Mouse (Mus musculus): ENCODE data around the gene Hbq1b. TPM values are rescaled to one million over a fixed set of nuclear protein-coding genes. Genes with fewer than 3 reads are reported as not detected.
"Not testable (repeated sequence)": the region's sequence is repeated elsewhere in the genome, so short reads cannot be mapped to it uniquely, and the experiment has no call there.

Gene Hbq1b
- total and polyA plus RNA-seq, 2 experiments from 2014 or later, result 0.71 to 5.5 TPM

GRCm38 (mm10) chr11:32280646-32281045 is 6.1 kb upstream of the Hbq1b start:
- DNase-seq, result no peak
- Histone ChIP-seq H3K36me3 (ENCODE audit: insufficient read depth) (no peaks in the 10 kb centered on the region), H3K9ac (no peak overlapping the region), H3K9me3 (ENCODE audit: low read length) (no peaks in the 10 kb centered on the region), H3K27ac (ENCODE audit: low read depth, low read length) (no peak overlapping the region), H3K4me2 (ENCODE audit: low read depth) (no peak overlapping the region), H3K27me3 (ENCODE audit: insufficient read depth, low read length) (no peaks in the 10 kb centered on the region), H3K4me1 (ENCODE audit: insufficient read depth) (no peaks in the 10 kb centered on the region), H3K4me3 (ENCODE audit: low read depth, low read length) (no peak overlapping the region)
- WGBS, result 64% methylated on average over 2 of the region's 2 CpGs
- no peak for TF ChIP-seq CTCF (IDR thresholded peaks at IDR 0.05; ENCODE audit: low read depth)
- ATAC-seq, result no peak

GRCm38 (mm10) chr11:32281416-32282144 is 5.2 kb upstream of the Hbq1b start:
- Histone ChIP-seq H3K27ac (ENCODE audit: low read depth, low read length) (no peak overlapping the region), H3K9ac (no peak overlapping the region)
- no peak for TF ChIP-seq CTCF (IDR thresholded peaks at IDR 0.05; ENCODE audit: low read depth)

GRCm38 (mm10) chr11:32283091-32283777 is 3.5 kb upstream of the Hbq1b start, which contains the start of gene Hba-a1:
Gene Hba-a1 (plus strand): TSS chr11:32283511.
- not testable (repeated sequence) for H3K4me1 ChIP-seq (ENCODE audit: insufficient read depth); ATAC-seq; H3K27me3 ChIP-seq (ENCODE audit: insufficient read depth, low read length); H3K27ac ChIP-seq (ENCODE audit: low read depth, low read length); H3K9ac ChIP-seq; H3K9me3 ChIP-seq (ENCODE audit: low read length); H3K4me2 ChIP-seq (ENCODE audit: low read depth); DNase-seq; H3K36me3 ChIP-seq (ENCODE audit: insufficient read depth); H3K4me3 ChIP-seq (ENCODE audit: low read depth, low read length)
- 86% methylated on average over 1 of the region's 5 CpGs for WGBS

More at GRCm38 (mm10) chr11:32281416-32282144, 5.2 kb upstream of the Hbq1b start:
- DNase-seq (no peak), ATAC-seq (no peak)
- H3K27me3 ChIP-seq (ENCODE audit: insufficient read depth, low read length), result no peaks in the 10 kb centered on the region
- no peaks in the 10 kb centered on the region for H3K36me3 ChIP-seq (ENCODE audit: insufficient read depth)
- no peak overlapping the region for H3K4me2 ChIP-seq (ENCODE audit: low read depth)
- H3K9me3 ChIP-seq (ENCODE audit: low read length), result no peaks in the 10 kb centered on the region
- 69% methylated on average over 1 of the region's 1 CpGs for WGBS
- no peaks in the 10 kb centered on the region for H3K4me1 ChIP-seq (ENCODE audit: insufficient read depth)
- H3K4me3 ChIP-seq (ENCODE audit: low read depth, low read length), result no peak overlapping the region

GRCm38 (mm10) chr11:32284582-32284981 is 2.2 kb upstream of the Hbq1b start:
- not testable (repeated sequence) for H3K27ac ChIP-seq (ENCODE audit: low read depth, low read length); H3K4me2 ChIP-seq (ENCODE audit: low read depth); H3K36me3 ChIP-seq (ENCODE audit: insufficient read depth); H3K9ac ChIP-seq; ATAC-seq; H3K9me3 ChIP-seq (ENCODE audit: low read length); H3K4me1 ChIP-seq (ENCODE audit: insufficient read depth); H3K4me3 ChIP-seq (ENCODE audit: low read depth, low read length); DNase-seq; H3K27me3 ChIP-seq (ENCODE audit: insufficient read depth, low read length)
- WGBS, result 71% methylated on average over 2 of the region's 2 CpGs

- H3K27me3 ChIP-seq (ENCODE audit: insufficient read depth, low read length), result peaks cover 5% of the 10 kb centered on the region; the same call in 1 of the 2 replicates
- H3K9me3 ChIP-seq (ENCODE audit: low read length), result no peaks in the 10 kb centered on the region
- 86% methylated on average over 7 of the region's 7 CpGs for WGBS
- H3K9ac ChIP-seq, result no peak overlapping the region
- H3K4me1 ChIP-seq (ENCODE audit: insufficient read depth), result no peaks in the 10 kb centered on the region
- ATAC-seq (no peak), DNase-seq (no peak)
- no peak for TF ChIP-seq CTCF (IDR thresholded peaks at IDR 0.05; ENCODE audit: low read depth)
- H3K4me2 ChIP-seq (ENCODE audit: low read depth), result no peak overlapping the region
- no peak overlapping the region for H3K4me3 ChIP-seq (ENCODE audit: low read depth, low read length)
- no peaks in the 10 kb centered on the region for H3K36me3 ChIP-seq (ENCODE audit: insufficient read depth)
- H3K27ac ChIP-seq (ENCODE audit: low read depth, low read length), result no peak overlapping the region
Observed at GRCm38 (mm10) chr11:32285031-32285775, 1.6 kb upstream of the Hbq1b start.

- H3K36me3 ChIP-seq (ENCODE audit: insufficient read depth); H3K4me2 ChIP-seq (ENCODE audit: low read depth); H3K27ac ChIP-seq (ENCODE audit: low read depth, low read length); DNase-seq; H3K4me3 ChIP-seq (ENCODE audit: low read depth, low read length); H3K9me3 ChIP-seq (ENCODE audit: low read length); H3K9ac ChIP-seq; H3K27me3 ChIP-seq (ENCODE audit: insufficient read depth, low read length); ATAC-seq; H3K4me1 ChIP-seq (ENCODE audit: insufficient read depth): not testable (repeated sequence)
- peak; percentile 13; the same call in 1 of the 2 replicates for TF ChIP-seq CTCF (IDR thresholded peaks at IDR 0.05; ENCODE audit: low read depth)
Observed at GRCm38 (mm10) chr11:32285887-32286286, 878 bp upstream of the Hbq1b start.

- DNase-seq (no peak), ATAC-seq (no peak)
- Histone ChIP-seq H3K9ac (no peak overlapping the region), H3K4me1 (ENCODE audit: insufficient read depth) (no peaks in the 10 kb centered on the region), H3K27me3 (ENCODE audit: insufficient read depth, low read length) (peaks cover 5% of the 10 kb centered on the region; the same call in 1 of the 2 replicates), H3K36me3 (ENCODE audit: insufficient read depth) (no peaks in the 10 kb centered on the region), H3K4me2 (ENCODE audit: low read depth) (peak overlapping the region; percentile 59), H3K27ac (ENCODE audit: low read depth, low read length) (no peak overlapping the region), H3K4me3 (ENCODE audit: low read depth, low read length) (peak overlapping the region; percentile 30; the same call in 1 of the 2 replicates), H3K9me3 (ENCODE audit: low read length) (no peaks in the 10 kb centered on the region)
- TF ChIP-seq CTCF (IDR thresholded peaks at IDR 0.05; ENCODE audit: low read depth), result no peak
- WGBS, result 72% methylated on average over 9 of the region's 9 CpGs
Observed at GRCm38 (mm10) chr11:32287493-32287825, 694 bp downstream of the Hbq1b start.

GRCm38 (mm10) chr11:32292819-32293218 is 6.1 kb downstream of the Hbq1b start:
- not testable (repeated sequence) for H3K4me3 ChIP-seq (ENCODE audit: low read depth, low read length); H3K27ac ChIP-seq (ENCODE audit: low read depth, low read length); H3K9me3 ChIP-seq (ENCODE audit: low read length); ATAC-seq; H3K4me1 ChIP-seq (ENCODE audit: insufficient read depth); H3K27me3 ChIP-seq (ENCODE audit: insufficient read depth, low read length); H3K36me3 ChIP-seq (ENCODE audit: insufficient read depth); DNase-seq; H3K9ac ChIP-seq; H3K4me2 ChIP-seq (ENCODE audit: low read depth)
- 81% methylated on average over 4 of the region's 4 CpGs for WGBS

- H3K9me3 ChIP-seq (ENCODE audit: low read length); H3K4me1 ChIP-seq (ENCODE audit: insufficient read depth); DNase-seq; ATAC-seq; H3K27ac ChIP-seq (ENCODE audit: low read depth, low read length); H3K9ac ChIP-seq; H3K4me3 ChIP-seq (ENCODE audit: low read depth, low read length); H3K36me3 ChIP-seq (ENCODE audit: insufficient read depth); H3K4me2 ChIP-seq (ENCODE audit: low read depth); H3K27me3 ChIP-seq (ENCODE audit: insufficient read depth, low read length): not testable (repeated sequence)
- WGBS, result 71% methylated on average over 3 of the region's 3 CpGs
Observed at GRCm38 (mm10) chr11:32293479-32293878, 6.7 kb downstream of the Hbq1b start.

- not testable (repeated sequence) for H3K27me3 ChIP-seq (ENCODE audit: insufficient read depth, low read length); H3K9ac ChIP-seq; H3K4me1 ChIP-seq (ENCODE audit: insufficient read depth); H3K4me2 ChIP-seq (ENCODE audit: low read depth); H3K27ac ChIP-seq (ENCODE audit: low read depth, low read length); ATAC-seq; H3K4me3 ChIP-seq (ENCODE audit: low read depth, low read length); DNase-seq; H3K9me3 ChIP-seq (ENCODE audit: low read length); H3K36me3 ChIP-seq (ENCODE audit: insufficient read depth)
- no CpG with 5 or more reads among the region's 4 CpGs for WGBS
Observed at GRCm38 (mm10) chr11:32296203-32296602, 9.4 kb downstream of the Hbq1b start, which contains the start of gene Hba-a2. Gene Hba-a2 (plus strand): TSS chr11:32296489.

All from forebrain, postnatal 0 days (tissue).